Mouse (Mus musculus) MEL (cell line): ENCODE measurements around the gene Lemd1. TPM values are rescaled to one million over a fixed set of nuclear protein-coding genes. Genes with fewer than 3 reads are reported as not detected.
"Not testable (repeated sequence)": the region's sequence is repeated elsewhere in the genome, so short reads cannot be mapped to it uniquely, and the experiment has no call there.

Experiments
- DNase-seq: peaks from one replicate; pipeline ENCODE4 v3.0.0; 2011; ENCODE audit warnings: low read depth, low spot score
- H3K27ac ChIP-seq: 2 replicates; pipeline ENCODE4 v1.5.1; 2012; ENCODE audit warnings: low read depth, mild to moderate bottlenecking, control low read depth, low read length, moderate library complexity; ENCODE audit not compliant: control insufficient read depth
- H3K27me3 ChIP-seq, 2 experiments: fragments of 150-350 bp in 1 of 2; sonication (generic) in 1 of 2; 2 replicates each; pipeline ENCODE4 v1.6.1; 2012; ENCODE audit warnings: low read length in 2 of 2, mild to moderate bottlenecking in 2 of 2, improper control_type of control experiment in 1 of 2, moderate library complexity in 1 of 2; ENCODE audit not compliant: insufficient read depth in 2 of 2, control insufficient read depth in 1 of 2
- H3K36me3 ChIP-seq, 2 experiments: 2 replicates each; pipeline ENCODE4 v1.6.1; 2012 to 2014; ENCODE audit warnings: low read length in 2 of 2, improper control_type of control experiment in 1 of 2, inconsistent platforms in 1 of 2, mild to moderate bottlenecking in 1 of 2; ENCODE audit not compliant: insufficient read depth in 2 of 2, control insufficient read depth in 1 of 2
- H3K4me1 ChIP-seq, 2 experiments: fragments of 150-350 bp in 1 of 2; sonication (generic) in 1 of 2; 2 replicates each; pipeline ENCODE4 v1.6.1; 2012; ENCODE audit warnings: low read length in 2 of 2, improper control_type of control experiment in 1 of 2, mild to moderate bottlenecking in 1 of 2; ENCODE audit not compliant: insufficient read depth in 2 of 2, control insufficient read depth in 1 of 2
- H3K4me3 ChIP-seq, 2 experiments: fragments of 150-350 bp in 1 of 2; sonication (generic) in 1 of 2; 2 replicates each; pipeline ENCODE4 v1.5.1; 2012; ENCODE audit warnings: low read depth in 2 of 2, low read length in 2 of 2, mild to moderate bottlenecking in 2 of 2, moderate library complexity in 2 of 2, control low read depth in 1 of 2, improper control_type of control experiment in 1 of 2; ENCODE audit not compliant: control insufficient read depth in 1 of 2, insufficient read depth in 1 of 2
- H3K79me2 ChIP-seq: 2 replicates; pipeline ENCODE4 v1.6.1; 2012; ENCODE audit warnings: mild to moderate bottlenecking, low read length, moderate library complexity; ENCODE audit not compliant: control insufficient read depth, poor library complexity, insufficient read depth
- H3K9ac ChIP-seq: 2 replicates; pipeline ENCODE4 v1.6.1; 2012; ENCODE audit warnings: low read depth, mild to moderate bottlenecking, control low read depth, low read length, moderate library complexity; ENCODE audit not compliant: control insufficient read depth, poor library complexity, severe bottlenecking
- H3K9me3 ChIP-seq: fragments of 150-350 bp; sonication (generic); replicated peaks from 2 replicates; pipeline ENCODE4 v1.6.1; 2012; ENCODE audit warnings: mild to moderate bottlenecking, low read length, improper control_type of control experiment, moderate library complexity; ENCODE audit not compliant: insufficient read depth
- CTCF ChIP-seq, 3 experiments: IDR thresholded peaks in 2 of 3; conservative IDR thresholded peaks in 1 of 3; 2 replicates each; pipeline ENCODE4 v1.5.1; 2011 to 2012; ENCODE audit warnings: low read length in 3 of 3, low read depth in 2 of 3, mild to moderate bottlenecking in 2 of 3, improper control_type of control experiment in 1 of 3, inconsistent platforms in 1 of 3, mixed read lengths in 1 of 3, moderate library complexity in 1 of 3; ENCODE audit not compliant: control insufficient read depth in 1 of 3, insufficient read depth in 1 of 3, poor library complexity in 1 of 3, severe bottlenecking in 1 of 3
- ETS1 ChIP-seq: IDR thresholded peaks from 2 replicates; pipeline ENCODE4 v1.6.1; 2012; ENCODE audit warnings: low read depth, mild to moderate bottlenecking, inconsistent platforms, low read length, improper control_type of control experiment, moderate library complexity
- JUND ChIP-seq: IDR thresholded peaks from 2 replicates; pipeline ENCODE4 v1.6.1; 2011; ENCODE audit warnings: low read depth, mild to moderate bottlenecking, improper control_type of control experiment, low read length
- MAX ChIP-seq: IDR thresholded peaks from 2 replicates; pipeline ENCODE4 v1.6.1; 2011; ENCODE audit warnings: low read length, improper control_type of control experiment
- MAZ ChIP-seq: IDR thresholded peaks from 2 replicates; pipeline ENCODE4 v1.6.1; 2012; ENCODE audit warnings: low read depth, mild to moderate bottlenecking, inconsistent platforms, low read length, improper control_type of control experiment
- MEF2A ChIP-seq: IDR thresholded peaks from 2 replicates; pipeline ENCODE4 v1.6.1; 2014; ENCODE audit warnings: low read depth, mild to moderate bottlenecking, inconsistent platforms, low read length, improper control_type of control experiment; ENCODE audit not compliant: poor library complexity, insufficient replicate concordance, severe bottlenecking; ENCODE audit errors: extremely low read depth
- MYB ChIP-seq: IDR thresholded peaks from 2 replicates; pipeline ENCODE4 v1.6.1; 2011; ENCODE audit warnings: mild to moderate bottlenecking, low read depth, low read length, improper control_type of control experiment
- MYC ChIP-seq: IDR thresholded peaks from 2 replicates; pipeline ENCODE4 v1.6.1; 2011; ENCODE audit warnings: low read depth, mild to moderate bottlenecking, low read length, improper control_type of control experiment, moderate library complexity
- POLR2A ChIP-seq, 2 experiments: IDR thresholded peaks; 2 replicates each; pipeline ENCODE4 v1.6.1; 2011 to 2012; ENCODE audit warnings: low read length in 2 of 2, mild to moderate bottlenecking in 2 of 2, control low read depth in 1 of 2, improper control_type of control experiment in 1 of 2, low read depth in 1 of 2, moderate library complexity in 1 of 2; ENCODE audit not compliant: control insufficient read depth in 1 of 2, insufficient read depth in 1 of 2, poor library complexity in 1 of 2
- RAD21 ChIP-seq: IDR thresholded peaks from 2 replicates; pipeline ENCODE4 v1.6.1; 2011; ENCODE audit warnings: mild to moderate bottlenecking, low read depth, low read length, improper control_type of control experiment
- SMC3 ChIP-seq: IDR thresholded peaks from 2 replicates; pipeline ENCODE4 v1.6.1; 2011; ENCODE audit warnings: low read depth, low read length, improper control_type of control experiment
- TCF12 ChIP-seq: IDR thresholded peaks from 2 replicates; pipeline ENCODE4 v1.6.1; 2014; ENCODE audit warnings: low read depth, mild to moderate bottlenecking, inconsistent platforms, low read length, improper control_type of control experiment, moderate library complexity
- USF1 ChIP-seq: IDR thresholded peaks from 2 replicates; pipeline ENCODE4 v1.6.1; 2014; ENCODE audit warnings: low read depth, mild to moderate bottlenecking, inconsistent platforms, low read length, improper control_type of control experiment, moderate library complexity
- ZC3H11A ChIP-seq: IDR thresholded peaks from 2 replicates; pipeline ENCODE4 v1.6.1; 2012; ENCODE audit warnings: low read depth, mild to moderate bottlenecking, inconsistent platforms, low read length, improper control_type of control experiment
- polyA plus RNA-seq, 2 experiments: library from polyadenylated mRNA; stranded (reverse) in 1 of 2; unstranded in 1 of 2; fragments of >175 nt in 1 of 2; fragments of >200 nt in 1 of 2; gene quantifications; 2 replicates each; pipeline versions ENCODE4 v1.2.1 to v1.2.4; 2012; ENCODE audit warnings: low replicate concordance in 2 of 2, low read depth in 1 of 2; ENCODE audit not compliant: insufficient read length in 2 of 2, insufficient read depth in 1 of 2, missing spikeins in 1 of 2
- total RNA-seq: library from RNA; depleted of rRNA; stranded (reverse); fragments of 300-350 nt; gene quantifications from 2 replicates; pipeline ENCODE4 v1.2.3, GENCODE M21; 2012

The Lemd1 gene
- total and polyA plus RNA-seq, 3 experiments = not detected

DNA sequence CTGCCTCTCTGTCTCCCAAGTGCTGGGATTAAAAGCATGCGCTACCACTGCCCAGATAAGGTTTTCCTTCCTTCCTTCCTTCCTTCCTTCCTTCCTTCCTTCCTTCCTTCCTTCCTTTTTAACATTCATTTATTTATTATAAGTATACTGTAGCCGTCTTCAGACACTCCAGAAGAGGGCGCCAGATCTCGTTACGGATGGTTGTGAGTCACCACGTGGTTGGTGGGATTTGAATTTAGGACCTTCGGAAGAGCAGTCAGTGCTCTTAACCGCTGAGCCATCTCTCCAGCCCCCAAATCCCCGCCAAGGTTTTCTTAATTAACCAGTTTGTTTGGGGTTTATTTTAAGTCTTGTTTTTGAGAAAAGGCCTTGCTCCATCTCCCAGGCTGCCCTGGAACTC lies 28.6 kb upstream of the Lemd1 start:
- not testable (repeated sequence) for DNase-seq, H3K9ac ChIP-seq, H3K4me3 ChIP-seq, H3K4me1 ChIP-seq, H3K27ac ChIP-seq, H3K79me2 ChIP-seq
- TF ChIP-seq MAX (peak; percentile 15; the same call in 1 of the 2 replicates), USF1 (peak; percentile 40), RAD21 (peak; percentile 12; the same call in 1 of the 2 replicates), SMC3 (peak; percentile 47), MYC (peak; percentile 73), CTCF (IDR thresholded peaks at IDR 0.05 in 2 of 3, conservative IDR thresholded peaks at IDR 0.05 in 1 of 3; ENCODE audit: control insufficient read depth in 1 of 3, insufficient read depth in 1 of 3, low read depth in 2 of 3, low read length in 3 of 3, poor library complexity in 1 of 3, severe bottlenecking in 1 of 3) (peak; percentile 22 to 47 (median 44); a peak in 5 of 6 replicates)
- TF ChIP-seq, all 39 proteins: peak for 6; not testable (repeated sequence) for 33
- not testable (repeated sequence) for H3K36me3 ChIP-seq, H3K9me3 ChIP-seq, H3K27me3 ChIP-seq

DNA sequence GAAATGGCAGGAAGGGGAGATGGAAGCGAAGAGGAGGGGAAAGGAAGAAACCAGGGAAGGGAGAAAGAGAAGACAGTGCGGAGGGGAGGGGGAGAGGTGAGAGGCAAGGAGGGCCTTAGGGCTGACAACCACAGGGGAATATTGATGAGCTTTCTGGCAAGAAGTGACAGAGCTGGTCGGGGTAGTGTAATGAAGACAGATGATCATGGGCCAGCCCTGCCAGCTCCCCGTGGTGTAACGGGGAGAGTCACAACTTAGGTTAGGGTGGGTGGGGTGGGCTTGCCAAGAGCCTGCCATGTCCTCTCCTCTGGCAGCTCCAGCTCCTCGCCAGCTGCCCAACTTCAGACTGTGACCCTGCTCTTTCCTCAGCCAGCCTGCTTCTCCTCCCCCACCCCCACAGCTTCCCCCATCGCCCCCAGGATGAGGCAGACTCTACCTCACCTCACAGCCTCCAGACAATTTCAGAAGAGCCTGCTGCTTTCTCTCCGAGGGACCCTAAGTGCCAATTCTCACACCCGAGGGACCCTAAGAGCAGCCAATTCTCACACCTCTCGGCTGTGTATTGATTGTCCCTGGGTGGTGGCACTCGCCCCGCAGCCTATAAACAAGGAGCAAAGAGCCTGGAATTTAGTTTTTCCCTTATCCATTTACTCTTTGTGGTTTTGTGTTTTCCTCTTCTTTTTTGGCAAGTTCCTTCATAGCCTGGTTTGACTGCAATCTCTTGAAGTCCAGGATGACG lies 26.3 kb upstream of the Lemd1 start:
- Histone ChIP-seq H3K27ac (no peak overlapping the region), H3K4me3 (no peak overlapping the region), H3K4me1 (peaks cover 0 to 7% of the 10 kb centered on the region in 2 experiments; a peak in 1 of 4 replicates), H3K79me2 (no peaks in the 10 kb centered on the region), H3K36me3 (no peaks in the 10 kb centered on the region; a peak in 1 of 4 replicates), H3K9me3 (no peaks in the 10 kb centered on the region), H3K27me3 (peaks cover 5 to 14% of the 10 kb centered on the region in 2 experiments; a peak in 3 of 4 replicates), H3K9ac (no peak overlapping the region)
- TF ChIP-seq MYB (no peak), POLR2A (IDR thresholded peaks at IDR 0.05; ENCODE audit: control insufficient read depth in 1 of 2, insufficient read depth in 1 of 2, low read depth in 1 of 2, low read length in 2 of 2, poor library complexity in 1 of 2) (no peak), MEF2A (no peak), JUND (no peak), TCF12 (no peak), ETS1 (no peak), ZC3H11A (no peak)
- no peak for DNase-seq

DNA sequence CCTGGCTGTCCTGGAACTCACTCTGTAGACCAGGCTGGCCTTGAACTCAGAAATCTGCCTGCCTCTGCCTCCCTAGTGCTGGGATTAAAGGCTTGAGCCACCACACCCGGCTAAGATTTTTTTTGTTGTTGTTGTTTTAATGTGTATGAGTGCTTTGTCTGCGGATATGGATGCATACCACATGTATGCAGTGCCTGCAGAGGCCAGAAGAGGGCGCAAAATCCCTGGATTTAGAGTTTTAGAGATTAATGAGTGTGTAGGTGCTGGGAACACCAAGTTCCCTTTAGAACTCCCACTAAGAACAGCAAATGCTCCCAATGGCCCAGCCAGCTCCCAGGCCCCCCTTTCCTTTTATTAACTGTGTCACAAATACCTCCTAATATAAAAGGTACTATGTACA lies 25.4 kb upstream of the Lemd1 start:
- no peak overlapping the region for H3K4me3 ChIP-seq
- no peak overlapping the region for H3K9ac ChIP-seq
- H3K4me1 ChIP-seq = peaks cover 0 to 7% of the 10 kb centered on the region in 2 experiments; a peak in 1 of 4 replicates
- H3K9me3 ChIP-seq = no peaks in the 10 kb centered on the region
- H3K27me3 ChIP-seq = peaks cover 10 to 14% of the 10 kb centered on the region in 2 experiments; a peak in 3 of 4 replicates
- no peaks in the 10 kb centered on the region for H3K79me2 ChIP-seq
- H3K27ac ChIP-seq = no peak overlapping the region
- peak; percentile 66 for DNase-seq
- TF ChIP-seq RAD21 (peak; percentile 68), CTCF (IDR thresholded peaks at IDR 0.05 in 2 of 3, conservative IDR thresholded peaks at IDR 0.05 in 1 of 3; ENCODE audit: control insufficient read depth in 1 of 3, insufficient read depth in 1 of 3, low read depth in 2 of 3, low read length in 3 of 3, poor library complexity in 1 of 3, severe bottlenecking in 1 of 3) (peak; percentile 75 to 81 (median 80)), MAZ (no peak), SMC3 (peak; percentile 76), ZC3H11A (peak; percentile 41)
- H3K36me3 ChIP-seq = no peaks in the 10 kb centered on the region; a peak in 1 of 4 replicates
